10 mouse cellular contexts compared by ENCODE assay signal in genomic region chr8:117019323-117020275, GRCm38 (mm10). TPM values are rescaled to one million over a fixed set of nuclear protein-coding genes. Genes with fewer than 3 reads are reported as not detected.
DNase-seq lines count a peak whose midpoint lies in the region; ATAC-seq and TF ChIP-seq lines count a peak whose summit lies in the region.
"Had no signal": no experiment of that assay in that cellular context is flagged by ENCODE, and none has a peak within 500 bp of the region (broad histone marks: within the 10 kb centered on the region; RNA-seq: fewer than 3 reads in every experiment).

No protein-coding gene starts in this region.

- 78% methylated on average over 18 of the region's 18 CpGs for WGBS in forebrain, embryonic 16.5 days
- 89% methylated on average over 18 of the region's 18 CpGs for WGBS in forebrain, embryonic 12.5 days
- WGBS in thymus, adult 2 months, result 92% methylated on average over 18 of the region's 18 CpGs
- WGBS in hindbrain, embryonic 16.5 days, result 83% methylated on average over 18 of the region's 18 CpGs

- H3K4me3 ChIP-seq in forebrain, embryonic 16.5 days (replicated peaks; ENCODE audit: low read length), result no peak overlapping the region
- H3K4me3 ChIP-seq in forebrain, embryonic 12.5 days (replicated peaks), result no peak overlapping the region
- no peak overlapping the region for H3K4me3 ChIP-seq in thymus, adult 2 months (ENCODE audit: control insufficient read depth, insufficient read depth, low read length)
- H3K4me3 ChIP-seq in hindbrain, embryonic 16.5 days (ENCODE audit: low read length), result no peak overlapping the region

- no peak overlapping the region for H3K4me2 ChIP-seq in forebrain, embryonic 16.5 days (ENCODE audit: low read length)
- H3K4me2 ChIP-seq in forebrain, embryonic 12.5 days, result no peak overlapping the region
- H3K4me2 ChIP-seq in hindbrain, embryonic 16.5 days (ENCODE audit: low read length), result no peak overlapping the region
- H3K4me2 ChIP-seq: heart, embryonic 11.5 days had no signal

- no peak for TF ChIP-seq POLR2A in thymus, adult 2 months (IDR thresholded peaks at IDR 0.05; ENCODE audit: control insufficient read depth, extremely low read depth, insufficient read depth, low read length, poor library complexity)

- no peaks in the 10 kb centered on the region for H3K27me3 ChIP-seq in forebrain, embryonic 16.5 days (replicated peaks; ENCODE audit: control insufficient read depth, insufficient read depth, low read length)
- 0 out of 2 replicates have a peak, but pooled peaks cover 9% of the 10 kb centered on the region for H3K27me3 ChIP-seq in forebrain, embryonic 12.5 days
- no peaks in the 10 kb centered on the region for H3K27me3 ChIP-seq in thymus, adult 2 months (ENCODE audit: control insufficient read depth, insufficient read depth, low read length)
- H3K27me3 ChIP-seq in hindbrain, embryonic 16.5 days (replicated peaks; ENCODE audit: control insufficient read depth, insufficient read depth, low read length), result no peaks in the 10 kb centered on the region

- 0 out of 2 replicates have a peak, but pooled peaks cover 2% of the 10 kb centered on the region for H3K4me1 ChIP-seq in forebrain, embryonic 16.5 days (replicated peaks; ENCODE audit: control insufficient read depth, insufficient read depth, low read length)
- H3K4me1 ChIP-seq in forebrain, embryonic 12.5 days, result no peaks in the 10 kb centered on the region
- H3K4me1 ChIP-seq in thymus, adult 2 months (replicated peaks; ENCODE audit: control insufficient read depth, insufficient read depth, low read length), result no peaks in the 10 kb centered on the region
- no peaks in the 10 kb centered on the region for H3K4me1 ChIP-seq in hindbrain, embryonic 16.5 days (ENCODE audit: control insufficient read depth, insufficient read depth, low read depth, low read length)

- H3K27ac ChIP-seq in forebrain, embryonic 16.5 days (ENCODE audit: low read length), result peak overlapping the region; percentile 29
- H3K27ac ChIP-seq in forebrain, embryonic 12.5 days, result no peak overlapping the region
- H3K27ac ChIP-seq in thymus, adult 2 months (ENCODE audit: control insufficient read depth, insufficient read depth, low read length), result no peak overlapping the region
- H3K27ac ChIP-seq in hindbrain, embryonic 16.5 days (ENCODE audit: low read depth, low read length), result no peak overlapping the region

- peak; percentile 15 for DNase-seq in R1 (ENCODE audit: low read depth, low spot score)
- DNase-seq in frontal cortex, adult 2 months (ENCODE audit: extremely low spot score in 1 of 2, low spot score in 1 of 2), result peak; percentile 14 to 76
- DNase-seq in right cerebral cortex, adult 18-20 months, result peak; percentile 46
- no peak for DNase-seq in thymus, adult 2 months
- no peak for DNase-seq in liver
- DNase-seq: kidney, adult 9 months had no signal

- no peaks in the 10 kb centered on the region for H3K36me3 ChIP-seq in forebrain, embryonic 16.5 days (ENCODE audit: control insufficient read depth, insufficient read depth)
- H3K36me3 ChIP-seq in forebrain, embryonic 12.5 days (replicated peaks), result no peaks in the 10 kb centered on the region
- H3K36me3 ChIP-seq in thymus, adult 2 months (ENCODE audit: control insufficient read depth, insufficient read depth, low read length), result no peaks in the 10 kb centered on the region
- no peaks in the 10 kb centered on the region for H3K36me3 ChIP-seq in hindbrain, embryonic 16.5 days (ENCODE audit: control insufficient read depth, insufficient read depth, low read length)

- no peak for ATAC-seq in forebrain, embryonic 16.5 days
- ATAC-seq in forebrain, embryonic 12.5 days (ENCODE audit: low FRiP score), result no peak
- no peak for ATAC-seq in hindbrain, embryonic 16.5 days

- H3K9ac ChIP-seq in forebrain, embryonic 16.5 days (replicated peaks; ENCODE audit: low read depth, low read length), result no peak overlapping the region
- no peak overlapping the region for H3K9ac ChIP-seq in forebrain, embryonic 12.5 days
- no peak overlapping the region for H3K9ac ChIP-seq in hindbrain, embryonic 16.5 days (ENCODE audit: low read depth, low read length)

- TF ChIP-seq CTCF in thymus, adult 2 months (IDR thresholded peaks at IDR 0.05; ENCODE audit: borderline replicate concordance, control insufficient read depth, extremely low read depth, insufficient read depth, low read length, poor library complexity), result no peak

- no peaks in the 10 kb centered on the region for H3K9me3 ChIP-seq in forebrain, embryonic 16.5 days (ENCODE audit: control insufficient read depth, low read length)
- H3K9me3 ChIP-seq in forebrain, embryonic 12.5 days, result no peaks in the 10 kb centered on the region
- no peaks in the 10 kb centered on the region for H3K9me3 ChIP-seq in hindbrain, embryonic 16.5 days (ENCODE audit: control insufficient read depth, low read length)

RNA-seq across cellular contexts. Expression of gene Gcsh, which starts 26.3 kb away (rescaled TPM):
- polyA plus RNA-seq in forebrain, embryonic 16.5 days (2015; fragmentation: Nextera tagmentation; extraction: Ambion mirVana), result 75.4 and 81.4 TPM in 2 replicates
- 113 and 127 TPM in 2 replicates for polyA plus RNA-seq in forebrain, embryonic 12.5 days (2016; fragmentation: Nextera tagmentation; extraction: Ambion mirVana)
- 96.3 and 97.9 TPM in 2 replicates for polyA plus RNA-seq in frontal cortex, adult 2 months (2012; rRNA removed)
- 14.7 and 16.0 TPM in 2 replicates for polyA plus RNA-seq in thymus, adult 2 months (2012; rRNA removed)
- 105 and 119 TPM in 2 replicates for polyA plus RNA-seq in hindbrain, embryonic 16.5 days (2015; fragmentation: Nextera tagmentation; extraction: Ambion mirVana)

RNA-seq across cellular contexts. Expression of gene 1700030J22Rik, which starts 40.8 kb away (rescaled TPM):
- 6.1 and 6.8 TPM in 2 replicates for polyA plus RNA-seq in forebrain, embryonic 16.5 days (2015; fragmentation: Nextera tagmentation; extraction: Ambion mirVana)
- 4.5 and 5.4 TPM in 2 replicates for polyA plus RNA-seq in forebrain, embryonic 12.5 days (2016; fragmentation: Nextera tagmentation; extraction: Ambion mirVana)
- 5.8 and 6.0 TPM in 2 replicates for polyA plus RNA-seq in frontal cortex, adult 2 months (2012; rRNA removed)
- 0.53 and 0.55 TPM in 2 replicates for polyA plus RNA-seq in thymus, adult 2 months (2012; rRNA removed)
- polyA plus RNA-seq in hindbrain, embryonic 16.5 days (2015; fragmentation: Nextera tagmentation; extraction: Ambion mirVana), result 7.8 and 8.0 TPM in 2 replicates

Comparison
In these comparisons a context has a peak if more than half of its experiments do, and no peak if none do; other contexts are left out.
1. DNase-seq: peak in R1 (single experiment), frontal cortex, adult 2 months (2 of 2) and right cerebral cortex, adult 18-20 months (single experiment); none in thymus, adult 2 months (single experiment) and liver (single experiment).